8 mouse cellular contexts compared by ENCODE assay signal in the genomic region with DNA sequence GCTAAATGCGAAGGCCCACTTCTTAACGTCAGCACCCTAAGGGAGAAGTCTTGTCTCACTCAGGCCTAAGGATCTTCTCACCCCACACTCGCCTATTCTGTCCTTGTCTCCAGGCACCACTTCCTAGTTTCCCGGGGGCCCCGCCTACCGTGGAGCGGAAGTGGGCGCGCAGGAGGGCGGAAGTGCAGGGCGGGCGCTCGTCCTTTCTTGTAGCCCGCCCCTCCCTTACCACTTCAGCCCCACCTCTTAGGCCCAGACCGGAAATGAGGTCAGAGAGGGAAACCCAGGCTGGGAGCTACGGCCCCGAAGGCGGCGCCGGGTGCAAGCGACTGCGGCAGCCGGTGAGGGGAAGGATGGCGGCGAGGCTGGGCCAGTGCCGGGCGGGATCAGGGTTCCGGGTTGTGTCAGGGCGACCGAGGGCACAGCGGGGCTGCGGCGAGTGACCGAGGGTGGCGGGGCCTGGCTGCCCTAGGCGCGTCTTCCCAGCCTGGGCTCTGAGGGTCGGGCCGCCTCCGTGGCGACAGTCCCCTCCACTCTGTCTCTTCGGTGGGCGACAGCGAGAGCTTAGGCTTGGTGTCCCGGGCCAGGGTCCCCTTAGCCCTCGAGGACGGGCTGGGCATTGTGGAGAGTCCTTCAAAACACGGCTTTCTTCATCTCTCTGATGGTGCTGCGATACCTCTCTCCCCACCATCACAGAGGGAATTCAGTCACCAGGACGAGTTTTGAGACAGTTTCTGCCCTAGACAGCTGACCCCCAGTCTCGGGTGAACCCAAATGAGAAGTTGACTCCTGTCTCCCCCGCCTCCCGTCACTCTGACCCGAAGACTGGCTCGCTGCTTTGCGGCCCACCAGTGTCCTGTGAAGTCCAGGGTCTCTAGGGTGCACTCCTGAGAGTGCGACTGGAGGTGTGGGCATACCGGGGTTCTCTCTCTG. TPM values are rescaled to one million over a fixed set of nuclear protein-coding genes. Genes with fewer than 3 reads are reported as not detected.
DNase-seq lines count a peak whose midpoint lies in the region; ATAC-seq lines count a peak whose summit lies in the region.

TSS of gene Gpatch2l (plus strand) at position 255 of the 933 bp plus-strand sequence.

- peak; percentile 97 for DNase-seq in adipocyte (ENCODE audit: low spot score)
- peak; percentile 97 for DNase-seq in embryo, embryonic 10 days (ENCODE audit: low spot score)
- peak; percentile 94 for DNase-seq in gastrocnemius, postnatal 10 days
- peak; percentile 99 for DNase-seq in induced T-regulatory cell, adult 2 months (ENCODE audit: low read depth)
- peak; percentile 84 to 97 for DNase-seq in left cerebral cortex, adult 9 months (ENCODE audit: low spot score in 2 of 2)
- peak; percentile 92 for DNase-seq in right cerebral cortex, postnatal 14 days
- DNase-seq in urinary bladder, postnatal 36 days (ENCODE audit: low spot score in 2 of 2): peak; percentile 96 to 97

- ATAC-seq in megakaryocyte progenitor cell, adult 5-6 weeks (replicated peaks; ENCODE audit: poor library complexity): peak; percentile 98

RNA-seq across cellular contexts. Expression of gene Gpatch2l, which starts in this region (rescaled TPM):
- 10 to 100 TPM; 12.8 to 14.9 TPM for total RNA-seq in gastrocnemius, postnatal 10 days (2021)
- 17.1 and 17.6 TPM in 2 replicates for total RNA-seq in megakaryocyte progenitor cell, adult 5-6 weeks (2015)
- total RNA-seq in megakaryocyte progenitor cell, adult 5-6 weeks (2017): 23.0 and 27.3 TPM in 2 replicates

Comparison
In these comparisons a context has a peak if more than half of its experiments do, and no peak if none do; other contexts are left out.
1. Peak in every context shown above with its lines: DNase-seq and ATAC-seq.